Mouse (Mus musculus): ENCODE measurements around the gene Ccdc153.

DNA sequence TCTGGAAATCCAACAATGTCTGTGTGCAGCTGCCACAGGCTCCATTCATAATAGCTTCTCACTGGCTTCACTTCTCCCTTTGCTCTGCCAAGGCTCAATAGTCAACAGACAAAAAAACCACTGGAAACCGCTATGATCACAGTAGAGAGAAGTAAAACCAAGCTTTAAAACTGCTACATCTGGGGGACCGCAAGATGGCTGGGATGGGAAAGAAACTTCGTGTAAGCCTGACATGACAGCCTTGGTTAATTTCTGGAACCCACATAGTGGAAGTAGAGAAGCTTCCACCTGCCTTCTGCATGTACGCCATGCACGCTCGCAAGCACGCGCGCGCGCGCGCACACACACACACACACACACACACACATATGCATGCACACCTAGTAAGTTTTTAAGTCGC is 26.9 kb upstream of the Ccdc153 start:
- no peak for TF ChIP-seq ELF1 (IDR thresholded peaks at IDR 0.05; ENCODE audit: low read depth, low read length)
- no peak for TF ChIP-seq CTCF (IDR thresholded peaks at IDR 0.05 in 2 of 3, conservative IDR thresholded peaks at IDR 0.05 in 1 of 3; ENCODE audit: control insufficient read depth in 1 of 3, insufficient read depth in 1 of 3, low read depth in 2 of 3, low read length in 3 of 3, poor library complexity in 1 of 3, severe bottlenecking in 1 of 3)
- TF ChIP-seq ETS1 (IDR thresholded peaks at IDR 0.05; ENCODE audit: low read depth, low read length), result no peak
- no peak for TF ChIP-seq MAFK (IDR thresholded peaks at IDR 0.05; ENCODE audit: borderline replicate concordance, low read depth, low read length)

All from MEL (cell line).